Mouse (Mus musculus): ENCODE data around the gene Olfr894.
"Not testable (repeated sequence)": the region's sequence is repeated elsewhere in the genome, so short reads cannot be mapped to it uniquely, and the experiment has no call there.

Gene Olfr894

DNA sequence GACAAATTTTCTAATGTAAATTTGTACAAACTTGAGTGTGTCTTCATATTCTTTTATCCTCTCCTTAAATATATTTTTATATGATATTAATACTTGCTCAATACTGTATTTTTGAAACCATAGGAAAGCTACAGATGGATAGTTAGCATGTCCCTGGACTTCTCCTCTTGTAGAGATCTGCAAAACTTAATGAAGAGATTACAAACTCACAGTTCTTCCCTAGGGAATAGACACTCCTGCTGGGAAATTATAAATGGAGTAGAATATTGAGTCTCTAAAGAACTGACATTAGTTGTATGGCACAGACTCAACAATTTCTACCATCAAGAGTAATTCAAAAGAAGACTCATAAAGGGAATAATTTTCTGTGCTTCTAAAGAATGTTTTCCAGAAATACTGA lies at the start of gene Olfr894:
TSS of gene Olfr894 (plus strand) at position 301 of the 400 bp plus-strand sequence.
- DNase-seq, result no peak

DNA sequence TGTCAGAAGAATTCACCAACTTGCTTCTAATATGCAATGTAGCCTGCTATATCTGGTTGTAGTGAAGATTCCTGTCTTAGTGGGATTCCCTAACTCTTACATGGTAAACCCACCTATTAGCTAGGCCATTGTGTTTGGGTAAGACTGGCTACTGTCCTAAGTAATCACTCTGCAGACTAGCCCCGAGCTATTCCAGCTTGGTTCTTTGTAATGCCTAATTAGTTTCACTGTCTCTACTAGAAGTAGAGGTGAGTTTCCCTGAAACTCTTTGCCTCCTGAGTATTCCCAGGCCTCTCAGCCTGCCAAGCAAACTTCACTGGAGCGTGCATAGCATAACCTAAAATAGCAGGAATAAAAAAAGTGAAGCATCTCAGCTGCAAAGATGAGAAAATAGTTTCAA lies 49.5 kb upstream of the Olfr894 start:
- DNase-seq, result not testable (repeated sequence)

GRCm38 (mm10) chr9:38180721-38181120 lies 37.1 kb upstream of the Olfr894 start, which contains the start of gene Olfr891:
Gene Olfr891, minus strand, starts transcription at chr9:38180821.
- no peak for DNase-seq

DNA sequence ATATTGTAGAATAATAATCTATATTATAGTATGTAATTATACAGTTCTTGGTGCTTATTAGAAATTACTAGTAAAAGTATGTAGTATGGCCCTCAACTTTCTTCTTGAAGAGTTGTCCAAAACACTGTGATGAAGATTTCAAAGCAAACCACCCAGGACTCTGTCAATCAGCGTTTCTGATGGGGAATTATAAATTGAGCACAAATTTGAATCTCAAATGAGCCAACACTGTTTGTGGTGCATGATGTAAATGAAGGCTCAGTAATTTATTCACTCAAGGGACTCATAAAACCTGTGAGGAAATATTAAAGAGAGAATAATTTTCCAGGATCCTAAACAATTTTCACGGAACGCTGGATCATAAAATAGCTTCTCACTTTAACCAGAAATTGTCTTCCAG lies 9.8 kb upstream of the Olfr894 start, which contains the start of gene Olfr893:
TSS of gene Olfr893 (plus strand) at position 301 of the 400 bp plus-strand sequence.
- DNase-seq, result no peak

- DNase-seq, result no peak
Observed at GRCm38 (mm10) chr9:38252474-38252873, 34.6 kb downstream of the Olfr894 start, which contains the start of gene Olfr143. Gene Olfr143, plus strand, starts transcription at chr9:38252774.

DNA sequence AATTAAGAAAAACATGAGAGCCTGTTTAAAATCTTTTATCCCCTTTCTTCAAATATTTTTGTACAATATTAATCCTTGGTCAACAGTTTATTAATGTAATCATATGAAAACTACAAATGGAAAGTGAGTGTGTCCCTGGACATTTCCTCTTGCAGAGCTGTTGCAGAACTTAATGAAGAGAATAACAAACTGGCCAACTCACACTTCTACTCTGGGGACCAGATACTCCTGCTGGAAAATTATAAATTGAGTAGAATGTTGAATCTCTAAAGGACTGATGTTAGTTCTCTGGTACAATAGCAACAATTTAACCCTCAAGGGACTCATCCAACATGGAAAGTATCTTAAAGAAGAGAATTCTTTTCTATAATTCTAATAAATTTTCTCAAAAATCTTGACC lies 49.7 kb downstream of the Olfr894 start, which contains the start of gene Olfr895:
TSS of gene Olfr895 (plus strand) at position 301 of the 400 bp plus-strand sequence.
- no peak for DNase-seq

Data from kidney, adult 11 months (tissue).